Mouse (Mus musculus): ENCODE results near the gene Gm14214.

DNA sequence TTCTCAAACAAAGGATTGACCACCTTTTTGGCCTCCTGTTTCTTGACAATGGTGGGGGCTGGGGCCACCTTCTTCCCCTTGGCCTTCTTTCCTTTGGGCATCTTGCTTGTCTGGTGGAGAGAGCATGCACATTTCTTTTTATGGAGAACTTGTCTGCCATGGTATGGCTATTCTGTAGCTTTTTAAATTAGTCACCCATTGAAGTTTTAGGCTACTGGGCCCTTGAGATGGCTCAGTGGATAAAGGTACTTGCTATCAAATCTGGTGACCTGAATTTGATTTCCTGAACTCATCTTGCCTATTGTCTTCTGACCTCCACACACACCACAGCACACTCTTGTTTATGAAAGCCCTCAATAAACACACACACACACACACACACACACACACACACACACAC, at the start of gene Gm14214:
- no peak for TF ChIP-seq CTCF (IDR thresholded peaks at IDR 0.05; ENCODE audit: low read depth)
- TF ChIP-seq EP300 (IDR thresholded peaks at IDR 0.05; ENCODE audit: low read depth) = no peak

All from heart, postnatal 0 days (tissue).